Mouse (Mus musculus) embryonic facial prominence, embryonic 13.5 days (tissue): Measurements from ENCODE around the gene Phtf1. TPM values are rescaled to one million over a fixed set of nuclear protein-coding genes. Genes with fewer than 3 reads are reported as not detected.

Source experiments
- ATAC-seq: fragments of 200-750 bp; cut with Nextera tagmentation; 2 replicates; pipeline ENCODE4 v1.8.0; 2017; ENCODE audit warnings: low read depth; ENCODE audit not compliant: insufficient number of reproducible peaks, insufficient read depth, low FRiP score, low TSS enrichment
- H3K27ac ChIP-seq: fragments of 300-500 bp; sonication (generic); 2 replicates; pipeline ENCODE4 v1.5.1; 2015; ENCODE audit warnings: moderate library complexity, mild to moderate bottlenecking, inconsistent platforms
- H3K27me3 ChIP-seq: fragments of 300-500 bp; sonication (generic); 2 replicates; pipeline ENCODE4 v1.6.1; 2015; ENCODE audit warnings: mild to moderate bottlenecking, inconsistent platforms
- H3K36me3 ChIP-seq: fragments of 300-500 bp; sonication (generic); 2 replicates; pipeline ENCODE4 v1.6.1; 2015; ENCODE audit warnings: mild to moderate bottlenecking, inconsistent platforms
- H3K4me1 ChIP-seq: fragments of 300-500 bp; sonication (generic); 2 replicates; pipeline ENCODE4 v1.6.1; 2015; ENCODE audit warnings: inconsistent platforms
- H3K4me2 ChIP-seq: fragments of 300-500 bp; sonication (generic); 2 replicates; pipeline ENCODE4 v1.6.1; 2015; ENCODE audit warnings: moderate library complexity, mild to moderate bottlenecking, inconsistent platforms
- H3K4me3 ChIP-seq: fragments of 300-500 bp; sonication (generic); 2 replicates; pipeline ENCODE4 v1.5.1; 2015; ENCODE audit warnings: mild to moderate bottlenecking, inconsistent platforms
- H3K9ac ChIP-seq: fragments of 300-500 bp; sonication (generic); 2 replicates; pipeline ENCODE4 v1.6.1; 2015; ENCODE audit warnings: mild to moderate bottlenecking, inconsistent platforms
- H3K9me3 ChIP-seq: fragments of 300-500 bp; sonication (generic); 2 replicates; pipeline ENCODE4 v1.6.1; 2016; ENCODE audit warnings: inconsistent platforms
- WGBS: fragments of 180-500 bp; shearing (Covaris S2); methylation state at CpG from one replicate; pipeline ENCODE4 v1.1.7; 2015; ENCODE audit warnings: mixed read lengths; 5-methylcytosine and 5-hydroxymethylcytosine counted together
- polyA plus RNA-seq: library from polyadenylated mRNA; unstranded; fragments of >200 nt; fragmentation: Nextera tagmentation; extraction: Ambion mirVana; gene quantifications from 2 replicates; pipeline ENCODE4 v1.2.1, GENCODE M21; 2015

Phtf1 gene
- polyA plus RNA-seq, 1 experiment from 2014 or later, result 38.4 TPM

GRCm38 (mm10) chr3:104026938-104027337 is 59.0 kb downstream of the Phtf1 start:
- Histone ChIP-seq H3K27ac (no peak overlapping the region), H3K9me3 (no peaks in the 10 kb centered on the region), H3K4me2 (no peak overlapping the region), H3K4me1 (no peaks in the 10 kb centered on the region), H3K4me3 (no peak overlapping the region), H3K36me3 (0 out of 2 replicates have a peak, but pooled peaks cover 4% of the 10 kb centered on the region), H3K27me3 (no peaks in the 10 kb centered on the region), H3K9ac (no peak overlapping the region)
- no peak for ATAC-seq
- 71% methylated on average over 3 of the region's 3 CpGs for WGBS

DNA sequence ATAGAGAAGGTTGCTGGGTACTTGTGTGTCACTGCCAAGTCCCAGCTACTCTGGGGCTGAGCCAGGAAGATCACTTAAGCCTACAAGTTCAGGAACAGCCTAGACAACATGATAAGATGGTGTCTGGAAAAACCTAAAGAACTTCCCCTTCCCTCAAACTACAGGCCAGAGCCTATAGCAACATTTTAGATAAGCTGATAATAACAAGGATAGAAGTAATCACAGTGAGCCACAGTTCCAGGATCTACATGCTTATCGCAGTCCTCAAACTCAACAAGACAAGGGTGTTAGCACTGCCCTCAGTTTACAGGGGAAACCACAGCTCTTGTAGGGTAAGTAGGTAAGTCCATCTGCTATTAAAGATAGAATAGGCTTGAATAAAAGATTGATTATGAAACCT is 64.2 kb downstream of the Phtf1 start:
- ATAC-seq, result no peak
- no peaks in the 10 kb centered on the region for H3K9me3 ChIP-seq
- no peak overlapping the region for H3K9ac ChIP-seq
- no peaks in the 10 kb centered on the region for H3K4me1 ChIP-seq
- H3K4me2 ChIP-seq, result no peak overlapping the region
- 89% methylated on average over 1 of the region's 1 CpGs for WGBS
- no peaks in the 10 kb centered on the region for H3K36me3 ChIP-seq
- no peak overlapping the region for H3K27ac ChIP-seq
- H3K27me3 ChIP-seq, result no peaks in the 10 kb centered on the region
- H3K4me3 ChIP-seq, result no peak overlapping the region

DNA sequence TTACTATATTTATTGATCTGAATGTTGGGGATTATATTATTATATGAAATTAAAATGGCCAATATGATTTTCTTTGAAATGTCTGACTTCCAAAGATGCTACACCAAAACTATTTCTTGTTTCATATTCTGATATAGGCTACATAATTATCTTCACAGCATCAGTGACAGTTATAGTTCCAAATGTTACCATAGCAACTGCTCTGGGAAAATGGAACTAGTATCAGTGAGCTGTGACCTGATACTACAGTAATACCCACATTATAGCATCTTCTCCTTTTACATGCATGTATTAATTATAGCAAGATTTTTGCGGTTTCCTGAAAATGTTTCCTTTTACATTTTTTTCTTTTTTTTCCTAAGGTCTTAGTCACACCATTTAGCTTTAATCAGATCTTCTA is 64.8 kb downstream of the Phtf1 start:
- Histone ChIP-seq H3K9me3 (no peaks in the 10 kb centered on the region), H3K36me3 (no peaks in the 10 kb centered on the region), H3K27ac (no peak overlapping the region), H3K27me3 (no peaks in the 10 kb centered on the region), H3K4me3 (no peak overlapping the region), H3K4me2 (no peak overlapping the region), H3K4me1 (no peaks in the 10 kb centered on the region), H3K9ac (no peak overlapping the region)
- WGBS, result 78% methylated on average over 1 of the region's 1 CpGs
- ATAC-seq, result no peak

GRCm38 (mm10) chr3:104059001-104059622 is 91.2 kb downstream of the Phtf1 start:
- no peak overlapping the region for H3K4me2 ChIP-seq
- no peak for ATAC-seq
- H3K27me3 ChIP-seq, result no peaks in the 10 kb centered on the region
- peak overlapping the region; percentile 39; the same call in 1 of the 2 replicates for H3K27ac ChIP-seq
- 52% methylated on average over 6 of the region's 6 CpGs for WGBS
- H3K9me3 ChIP-seq, result no peaks in the 10 kb centered on the region
- H3K9ac ChIP-seq, result no peak overlapping the region
- no peaks in the 10 kb centered on the region; the same call in 1 of the 2 replicates for H3K36me3 ChIP-seq
- no peak overlapping the region for H3K4me3 ChIP-seq
- peaks cover 6% of the 10 kb centered on the region; the same call in 1 of the 2 replicates for H3K4me1 ChIP-seq

GRCm38 (mm10) chr3:104069395-104069794 is 101.5 kb downstream of the Phtf1 start:
- H3K4me3 ChIP-seq, result no peak overlapping the region
- H3K27me3 ChIP-seq, result no peaks in the 10 kb centered on the region
- H3K27ac ChIP-seq, result no peak overlapping the region
- no peak for ATAC-seq
- no peaks in the 10 kb centered on the region for H3K36me3 ChIP-seq
- H3K4me2 ChIP-seq, result no peak overlapping the region
- no peaks in the 10 kb centered on the region for H3K9me3 ChIP-seq
- no peaks in the 10 kb centered on the region for H3K4me1 ChIP-seq
- H3K9ac ChIP-seq, result no peak overlapping the region

Other genes with a start within 250 kb of the Phtf1 start
- 49.5 and 52.3 TPM in 2 replicates for gene Olfml3, start 230.1 kb upstream of the Phtf1 start, polyA plus RNA-seq
- not detected in 2 replicates for gene Gm10964, start 228.7 kb upstream of the Phtf1 start, polyA plus RNA-seq
- gene Hipk1, start 176.5 kb upstream of the Phtf1 start, polyA plus RNA-seq, result 11.6 and 13.8 TPM in 2 replicates
- 30.9 and 32.9 TPM in 2 replicates for gene Dclre1b, start 158.7 kb upstream of the Phtf1 start, polyA plus RNA-seq
- gene Ap4b1, start 158.6 kb upstream of the Phtf1 start, polyA plus RNA-seq, result 19.6 and 22.2 TPM in 2 replicates
- 0.24 and 0.91 TPM in 2 replicates for gene Gm43064, start 158.5 kb upstream of the Phtf1 start, polyA plus RNA-seq
- 0.37 and 0.56 TPM in 2 replicates for gene Bcl2l15, start 135.5 kb upstream of the Phtf1 start, polyA plus RNA-seq
- 0.56 and 0.95 TPM in 2 replicates for gene Ptpn22, start 108.3 kb upstream of the Phtf1 start, polyA plus RNA-seq
- 12.9 and 14.6 TPM in 2 replicates for gene Rsbn1, start 54.0 kb upstream of the Phtf1 start, polyA plus RNA-seq